Mouse (Mus musculus) thymus, adult 2 months (tissue): ENCODE data around the gene Gna13.
A peak's percentile ranks its signal among the peaks of the same experiment; 100 is the strongest.

Experiments
- CTCF ChIP-seq: fragments of 200-500 bp; IDR thresholded peaks from 2 replicates; pipeline ENCODE4 v1.5.1; 2012; ENCODE audit warnings: mild to moderate bottlenecking, control low read depth, low read length, moderate library complexity, borderline replicate concordance; ENCODE audit not compliant: control insufficient read depth, poor library complexity, insufficient read depth; ENCODE audit errors: extremely low read depth
- POLR2A ChIP-seq: fragments of 200-500 bp; IDR thresholded peaks from 2 replicates; pipeline ENCODE4 v1.6.1; 2012; ENCODE audit warnings: mild to moderate bottlenecking, low read length, control low read depth, moderate library complexity; ENCODE audit not compliant: control insufficient read depth, poor library complexity, insufficient read depth; ENCODE audit errors: extremely low read depth

DNA sequence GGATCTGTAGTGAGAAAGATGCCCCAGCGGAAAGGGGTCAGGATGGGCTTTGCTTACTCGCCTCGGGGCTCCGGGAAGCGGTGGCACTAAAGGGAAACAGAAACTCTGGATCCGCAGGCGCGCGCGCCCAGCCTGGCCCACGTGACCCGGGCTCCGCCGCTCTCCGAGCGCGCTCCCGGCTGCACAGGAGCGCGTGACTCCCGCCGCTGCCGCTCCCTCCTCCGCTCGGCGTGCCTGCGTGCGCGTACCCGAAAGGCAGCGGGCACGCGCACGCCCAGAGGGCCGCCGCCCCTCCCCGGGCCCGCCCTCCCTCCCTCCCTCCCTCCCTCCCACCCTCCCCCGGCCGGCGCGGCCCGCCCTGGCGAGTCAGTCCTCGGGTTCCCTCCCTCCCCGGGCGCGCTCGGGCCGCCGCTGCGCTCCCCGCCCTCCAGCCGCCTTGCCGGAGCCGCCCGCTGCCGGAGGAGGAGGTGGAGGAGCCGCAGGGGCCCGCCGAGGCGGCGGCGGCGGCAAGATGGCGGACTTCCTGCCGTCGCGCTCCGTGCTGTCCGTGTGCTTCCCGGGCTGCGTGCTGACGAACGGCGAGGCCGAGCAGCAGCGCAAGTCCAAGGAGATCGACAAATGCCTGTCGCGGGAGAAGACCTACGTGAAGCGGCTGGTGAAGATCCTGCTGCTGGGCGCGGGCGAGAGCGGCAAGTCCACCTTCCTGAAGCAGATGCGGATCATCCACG lies at the start of gene Gna13:
- no peak for TF ChIP-seq CTCF
- TF ChIP-seq POLR2A, result peak; percentile 45
